Mouse (Mus musculus): ENCODE results near the gene Clec16a.

Clec16a gene

GRCm38 (mm10) chr16:10783883-10784792 lies 239.0 kb downstream of the Clec16a start:
- in situ Hi-C loops (cut with MboI; ENCODE audit: low pct_unique_long_range_greater_than_20kb in 1 of 2, low sequenced_read_pairs in 2 of 2, unreplicated experiment in 1 of 2): no loop called here

- in situ Hi-C loops (cut with MboI; ENCODE audit: low pct_unique_long_range_greater_than_20kb in 1 of 2, low sequenced_read_pairs in 2 of 2, unreplicated experiment in 1 of 2): no loop called here
Measured at GRCm38 (mm10) chr16:10784793-10785370, 239.7 kb downstream of the Clec16a start.

GRCm38 (mm10) chr16:10785371-10786231 lies 240.5 kb downstream of the Clec16a start, which contains the start of gene Socs1:
Gene Socs1, minus strand, starts transcription at chr16:10785536.
- in situ Hi-C loops (cut with MboI; ENCODE audit: low pct_unique_long_range_greater_than_20kb in 1 of 2, low sequenced_read_pairs in 2 of 2, unreplicated experiment in 1 of 2): no loop called here

- in situ Hi-C loops (cut with MboI; ENCODE audit: low pct_unique_long_range_greater_than_20kb in 1 of 2, low sequenced_read_pairs in 2 of 2, unreplicated experiment in 1 of 2): no loop called here
Measured at GRCm38 (mm10) chr16:10786288-10786687, 241.1 kb downstream of the Clec16a start.

GRCm38 (mm10) chr16:10786782-10787547 lies 241.8 kb downstream of the Clec16a start:
- in situ Hi-C loops (cut with MboI; ENCODE audit: low pct_unique_long_range_greater_than_20kb in 1 of 2, low sequenced_read_pairs in 2 of 2, unreplicated experiment in 1 of 2): no loop called here

- in situ Hi-C loops (cut with MboI; ENCODE audit: low pct_unique_long_range_greater_than_20kb in 1 of 2, low sequenced_read_pairs in 2 of 2, unreplicated experiment in 1 of 2): no loop called here
Measured at GRCm38 (mm10) chr16:10787548-10788058, 242.5 kb downstream of the Clec16a start.

- in situ Hi-C loops (cut with MboI; ENCODE audit: low pct_unique_long_range_greater_than_20kb in 1 of 2, low sequenced_read_pairs in 2 of 2, unreplicated experiment in 1 of 2): no loop called here
Measured at GRCm38 (mm10) chr16:10788271-10788670, 243.1 kb downstream of the Clec16a start, which contains the start of gene Tnp2. Gene Tnp2, minus strand, starts transcription at chr16:10788660.

GRCm38 (mm10) chr16:10788866-10789265 lies 243.7 kb downstream of the Clec16a start:
- in situ Hi-C loops (cut with MboI; ENCODE audit: low pct_unique_long_range_greater_than_20kb in 1 of 2, low sequenced_read_pairs in 2 of 2, unreplicated experiment in 1 of 2): no loop called here

- in situ Hi-C loops (cut with MboI; ENCODE audit: low pct_unique_long_range_greater_than_20kb in 1 of 2, low sequenced_read_pairs in 2 of 2, unreplicated experiment in 1 of 2): no loop called here
Measured at GRCm38 (mm10) chr16:10790702-10791101, 245.6 kb downstream of the Clec16a start, which contains the start of gene Prm3. Gene Prm3, minus strand, starts transcription at chr16:10790914.
